Mouse (Mus musculus) liver, postnatal 0 days (tissue): ENCODE data around the gene Pgm1.

Source experiments
- CTCF ChIP-seq: sonication (generic); IDR thresholded peaks from 2 replicates; pipeline ENCODE4 v1.5.1; 2016; ENCODE audit warnings: antibody characterized with exemption, low read depth
- EP300 ChIP-seq: IDR thresholded peaks from 2 replicates; pipeline ENCODE4 v1.6.1; 2016; ENCODE audit warnings: antibody characterized with exemption, low read depth, mild to moderate bottlenecking

GRCm38 (mm10) chr4:99913894-99914451 lies 15.2 kb upstream of the Pgm1 start:
- peak; percentile 77 for TF ChIP-seq CTCF
- TF ChIP-seq EP300 = no peak
